ENCODE assay signal across 22 mouse cellular contexts in genomic region chr5:146576668-146577067, GRCm38 (mm10). TPM values are rescaled to one million over a fixed set of nuclear protein-coding genes. Genes with fewer than 3 reads are reported as not detected.
DNase-seq lines count a peak whose midpoint lies in the region; TF ChIP-seq lines count a peak whose summit lies in the region.
"Had no signal": no experiment of that assay in that cellular context is flagged by ENCODE, and none has a peak within 500 bp of the region (broad histone marks: within the 10 kb centered on the region; RNA-seq: fewer than 3 reads in every experiment).

No protein-coding gene starts in this region.

- no peak for DNase-seq in layer of hippocampus, adult 2 months (ENCODE audit: low spot score in 2 of 2)
- DNase-seq in layer of hippocampus, adult 18-20 months (ENCODE audit: low spot score in 2 of 2): no peak
- DNase-seq in 3T3-L1 (ENCODE audit: low read depth, low spot score) (peak; percentile 22), 416B (ENCODE audit: low read depth) (peak; percentile 9), NIH3T3 (ENCODE audit: low read depth) (peak; percentile 21)
- DNase-seq in right cerebral cortex, postnatal 25 days: no peak
- no peak for DNase-seq in urinary bladder, postnatal 10 days (ENCODE audit: low spot score)
- DNase-seq: cerebellum, adult 9-11 months; heart, postnatal 14 days; layer of hippocampus, postnatal 36 days; thymus, postnatal 14 days had no signal

- peak; percentile 63 for TF ChIP-seq CTCF in layer of hippocampus, adult 2 months (conservative IDR thresholded peaks at IDR 0.05)

- no peak overlapping the region for H3K27ac ChIP-seq in layer of hippocampus, adult 2 months
- H3K27ac ChIP-seq: embryonic facial prominence, embryonic 13.5 days; forebrain, embryonic 15.5 days; hindbrain, embryonic 14.5 days; kidney, embryonic 15.5 days; limb, embryonic 15.5 days; neural tube, embryonic 12.5 days had no signal

- no peak overlapping the region for H3K4me3 ChIP-seq in layer of hippocampus, adult 2 months
- H3K4me3 ChIP-seq: embryonic facial prominence, embryonic 13.5 days; forebrain, embryonic 15.5 days; heart, embryonic 12.5 days; kidney, embryonic 15.5 days; limb, embryonic 15.5 days; neural tube, embryonic 12.5 days had no signal

RNA-seq across cellular contexts. Expression of gene Gpr12, which starts 8.4 kb away (rescaled TPM):
- total RNA-seq in layer of hippocampus, adult 2 months (2021): 10 to 100 TPM; 37.1 to 45.2 TPM
- total RNA-seq in layer of hippocampus, adult 18-20 months (2021): 10 to 100 TPM; 33.5 to 37.5 TPM
- total RNA-seq: ES-E14; gastrocnemius, postnatal 4 days; heart, postnatal 14 days had no signal

RNA-seq across cellular contexts. Expression of gene Gm3415, which starts 20.7 kb away (rescaled TPM):
- total RNA-seq in layer of hippocampus, adult 2 months (2021): not detected
- total RNA-seq in layer of hippocampus, adult 18-20 months (2021): not detected
- total RNA-seq: adrenal gland, adult 18-20 months; ES-E14; gastrocnemius, postnatal 4 days; heart, postnatal 14 days; layer of hippocampus, postnatal 36 days; left cerebral cortex, postnatal 25 days had no signal

RNA-seq across cellular contexts. Expression of gene Gm3409, which starts 39.2 kb away (rescaled TPM):
- total RNA-seq in layer of hippocampus, adult 2 months (2021): not detected
- total RNA-seq in layer of hippocampus, adult 18-20 months (2021): not detected
- total RNA-seq: adrenal gland, adult 18-20 months; ES-E14; gastrocnemius, postnatal 4 days; heart, postnatal 14 days; layer of hippocampus, postnatal 36 days; left cerebral cortex, postnatal 25 days had no signal

RNA-seq across cellular contexts. Expression of gene Gm3404, which starts 51.1 kb away (rescaled TPM):
- not detected for total RNA-seq in layer of hippocampus, adult 2 months (2021)
- not detected for total RNA-seq in layer of hippocampus, adult 18-20 months (2021)
- total RNA-seq: adrenal gland, adult 18-20 months; ES-E14; gastrocnemius, postnatal 4 days; heart, postnatal 14 days; layer of hippocampus, postnatal 36 days; left cerebral cortex, postnatal 25 days had no signal

Comparison
In these comparisons a context has a peak if more than half of its experiments do, and no peak if none do; other contexts are left out.
1. DNase-seq: peak in 3T3-L1 (single experiment), 416B (single experiment) and NIH3T3 (single experiment); none in layer of hippocampus, adult 2 months (0 of 2), layer of hippocampus, adult 18-20 months (0 of 2), right cerebral cortex, postnatal 25 days (single experiment) and urinary bladder, postnatal 10 days (single experiment).